Mouse (Mus musculus) B cell, adult 2 months (primary cell): ENCODE results near the gene Acaca.
A peak's percentile ranks its signal among the peaks of the same experiment; 100 is the strongest.

ENCODE experiments used
- DNase-seq, 2 experiments: peaks; one replicate each; pipeline ENCODE4 v3.0.0; 2022

Acaca gene

GRCm38 (mm10) chr11:84344522-84345236, 215.2 kb downstream of the Acaca start:
- no peak for DNase-seq

GRCm38 (mm10) chr11:84347766-84348165, 218.3 kb downstream of the Acaca start:
- no peak for DNase-seq

GRCm38 (mm10) chr11:84348843-84349825, 219.7 kb downstream of the Acaca start:
- DNase-seq, result no peak

- peak; percentile 33 to 48 for DNase-seq
Observed at GRCm38 (mm10) chr11:84351150-84351549, 221.7 kb downstream of the Acaca start.

- DNase-seq, result no peak
Observed at GRCm38 (mm10) chr11:84353058-84353726, 223.7 kb downstream of the Acaca start.

- DNase-seq, result no peak
Observed at GRCm38 (mm10) chr11:84357304-84357703, 227.8 kb downstream of the Acaca start.

- no peak for DNase-seq
Observed at GRCm38 (mm10) chr11:84357771-84358170, 228.3 kb downstream of the Acaca start.

GRCm38 (mm10) chr11:84361551-84361950, 232.1 kb downstream of the Acaca start:
- DNase-seq, result no peak

- no peak for DNase-seq
Observed at GRCm38 (mm10) chr11:84362633-84363243, 233.3 kb downstream of the Acaca start.

GRCm38 (mm10) chr11:84365313-84365712, 235.8 kb downstream of the Acaca start:
- DNase-seq, result no peak

- no peak for DNase-seq
Observed at GRCm38 (mm10) chr11:84368902-84369301, 239.4 kb downstream of the Acaca start.

GRCm38 (mm10) chr11:84373122-84373521, 243.7 kb downstream of the Acaca start:
- DNase-seq, result no peak

GRCm38 (mm10) chr11:84375951-84376496, 246.6 kb downstream of the Acaca start:
- no peak for DNase-seq

GRCm38 (mm10) chr11:84376510-84377365, 247.3 kb downstream of the Acaca start:
- no peak for DNase-seq

GRCm38 (mm10) chr11:84382450-84382849, 253.0 kb downstream of the Acaca start:
- DNase-seq, result no peak

- no peak for DNase-seq
Observed at GRCm38 (mm10) chr11:84383891-84384290, 254.4 kb downstream of the Acaca start.

GRCm38 (mm10) chr11:84389332-84389731, 259.9 kb downstream of the Acaca start:
- DNase-seq, result no peak

GRCm38 (mm10) chr11:84391126-84391525, 261.7 kb downstream of the Acaca start:
- DNase-seq, result no peak

GRCm38 (mm10) chr11:84392066-84392465, 262.6 kb downstream of the Acaca start:
- DNase-seq, result peak in 1 of 2 experiments; percentile 2

- no peak for DNase-seq
Observed at GRCm38 (mm10) chr11:84393571-84393970, 264.1 kb downstream of the Acaca start.

GRCm38 (mm10) chr11:84395010-84395409, 265.5 kb downstream of the Acaca start:
- DNase-seq, result no peak
